Mouse (Mus musculus): ENCODE results near the gene Lsm14a. TPM values are rescaled to one million over a fixed set of nuclear protein-coding genes. Genes with fewer than 3 reads are reported as not detected.

Lsm14a gene
- total and polyA plus RNA-seq, 3 experiments, result 53.7 to 193 (median 90.0) TPM

DNA sequence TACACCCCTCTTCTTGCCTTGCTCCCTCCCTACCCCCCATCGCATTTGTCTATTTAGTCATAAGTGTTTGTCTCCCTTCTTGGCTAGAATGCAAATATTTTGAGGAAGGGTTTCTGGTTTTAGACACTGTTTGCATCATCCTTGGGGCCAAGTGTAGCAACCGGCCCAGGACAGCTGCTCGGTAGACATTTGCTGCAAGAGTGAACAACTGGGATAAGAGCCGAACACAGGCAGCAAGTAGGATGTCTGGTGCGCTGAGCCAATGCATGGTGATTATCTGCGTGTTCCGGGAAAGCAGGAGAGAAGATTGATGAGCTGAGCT is 2.3 kb downstream of the Lsm14a start (continued):
- TF ChIP-seq ETS1 (conservative IDR thresholded peaks at IDR 0.05; ENCODE audit: low read depth, low read length) (peak; percentile 85), MXI1 (IDR thresholded peaks at IDR 0.05; ENCODE audit: low read depth, low read length) (no peak), ZNF384 (IDR thresholded peaks at IDR 0.05; ENCODE audit: low read depth, low read length) (no peak), NRF1 (IDR thresholded peaks at IDR 0.05; ENCODE audit: low read depth, low read length) (no peak), BHLHE40 (IDR thresholded peaks at IDR 0.05; ENCODE audit: low read depth, low read length) (peak; percentile 34; the same call in 1 of the 2 replicates), RAD21 (IDR thresholded peaks at IDR 0.05; ENCODE audit: low read depth, low read length) (no peak), TBP (conservative IDR thresholded peaks at IDR 0.05; ENCODE audit: low read depth, low read length) (peak; percentile 64)

DNA sequence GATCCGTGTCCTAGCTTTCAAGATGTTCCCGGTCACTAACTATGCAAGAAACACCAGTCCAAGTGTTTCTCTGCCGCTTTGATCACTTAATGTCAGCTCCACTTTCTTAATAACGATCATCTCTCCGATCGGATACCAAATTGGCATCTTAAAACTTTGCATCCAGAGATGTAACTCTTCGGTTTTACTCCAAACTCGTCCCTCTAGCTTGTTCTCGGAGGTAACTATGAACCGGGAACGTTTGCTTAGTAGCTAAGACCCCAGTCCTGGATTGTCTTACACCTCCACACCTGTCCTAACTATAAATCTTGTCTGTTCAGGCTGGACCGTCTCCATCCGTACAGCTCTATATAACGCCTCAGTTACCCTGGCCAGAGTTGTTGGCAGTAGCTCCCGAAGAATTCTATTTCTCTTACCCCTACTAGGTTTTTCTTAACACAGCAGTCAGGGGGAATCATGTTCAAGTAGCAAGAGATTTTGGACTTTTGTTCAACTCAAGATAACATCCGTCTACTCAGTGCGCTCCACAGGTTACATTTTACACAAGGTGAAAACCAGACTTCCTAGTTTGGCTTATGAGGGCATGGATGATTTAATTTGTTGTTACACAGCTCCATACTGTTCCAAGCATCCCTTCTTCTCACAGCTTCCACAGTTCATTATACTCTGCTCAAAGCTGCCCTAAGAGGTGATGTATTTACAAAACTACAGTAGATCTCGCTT is 2.8 kb downstream of the Lsm14a start:
- in situ Hi-C loops (cut with MboI; ENCODE audit: low pct_ligation_motif_present, low pct_unique_long_range_greater_than_20kb, low sequenced_read_pairs) (no loop called here), dilution Hi-C loops (cut with MboI; ENCODE audit: extremely low pct_ligation_motif_present, extremely low pct_unique_long_range_greater_than_20kb, low sequenced_read_pairs) (no loop called here)
- Histone ChIP-seq H3K4me1 (ENCODE audit: control insufficient read depth in 1 of 2, insufficient read depth in 2 of 2) (peaks cover 4 to 28% of the 10 kb centered on the region in 2 experiments; a peak in 3 of 4 replicates), H3K9me3 (replicated peaks; ENCODE audit: low read length) (no peaks in the 10 kb centered on the region), H3K36me3 (replicated peaks in 1 of 2; ENCODE audit: control insufficient read depth in 1 of 2, insufficient read depth in 1 of 2, low read length in 1 of 2) (peaks cover 0 to 11% of the 10 kb centered on the region in 2 experiments), H3K4me3 (replicated peaks in 1 of 3; ENCODE audit: low read depth in 2 of 3, low read length in 2 of 3, poor library complexity in 1 of 3) (peak overlapping the region; percentile 79 to 86 (median 85)), H3K9ac (ENCODE audit: insufficient read depth, low read depth) (peak overlapping the region; percentile 99), H3K27me3 (replicated peaks) (no peaks in the 10 kb centered on the region), H3K27ac (ENCODE audit: insufficient read depth, low read depth) (peak overlapping the region; percentile 93), H3K4me2 (ENCODE audit: insufficient read depth, low read depth, poor library complexity, severe bottlenecking) (peak overlapping the region; percentile 17), H3K79me2 (replicated peaks; ENCODE audit: control insufficient read depth, extremely low read depth, insufficient read depth, poor library complexity, severe bottlenecking) (peaks cover 37% of the 10 kb centered on the region)
- TF ChIP-seq MXI1 (IDR thresholded peaks at IDR 0.05; ENCODE audit: low read depth, low read length) (no peak), CHD2 (IDR thresholded peaks at IDR 0.05; ENCODE audit: low read length) (no peak), ZMIZ1 (IDR thresholded peaks at IDR 0.05; ENCODE audit: low read depth, low read length) (0 out of 2 replicates have a peak, but pooled peaks have one; percentile 56), KAT2A (IDR thresholded peaks at IDR 0.05; ENCODE audit: insufficient replicate concordance, low read length) (no peak), RCOR1 (conservative IDR thresholded peaks at IDR 0.05; ENCODE audit: low read depth, low read length) (no peak), E2F4 (IDR thresholded peaks at IDR 0.05; ENCODE audit: insufficient replicate concordance, low read depth, low read length) (no peak), POLR2AphosphoS2 (IDR thresholded peaks at IDR 0.05; ENCODE audit: low read depth, low read length) (0 out of 2 replicates have a peak, but pooled peaks have one; percentile 16), JUND (conservative IDR thresholded peaks at IDR 0.05; ENCODE audit: low read depth, low read length) (no peak), CHD1 (IDR thresholded peaks at IDR 0.05; ENCODE audit: low read depth, low read length) (peak; percentile 81), UBTF (IDR thresholded peaks at IDR 0.05; ENCODE audit: low read depth, low read length) (no peak), TCF12 (IDR thresholded peaks at IDR 0.05; ENCODE audit: low read depth, low read length) (no peak), PAX5 (IDR thresholded peaks at IDR 0.05; ENCODE audit: low read length) (no peak), MAZ (IDR thresholded peaks at IDR 0.05; ENCODE audit: low read depth, low read length) (no peak), IRF4 (IDR thresholded peaks at IDR 0.05; ENCODE audit: low read depth, low read length) (no peak), EP300 (IDR thresholded peaks at IDR 0.05; ENCODE audit: low read length) (no peak), SMC3 (IDR thresholded peaks at IDR 0.05; ENCODE audit: low read depth, low read length) (no peak), NELFE (IDR thresholded peaks at IDR 0.05; ENCODE audit: low read depth, low read length) (peak; percentile 39; the same call in 1 of the 2 replicates), ETS1 (conservative IDR thresholded peaks at IDR 0.05; ENCODE audit: low read depth, low read length) (no peak)
- no peak for DNase-seq (ENCODE audit: extremely low read depth)

All from CH12.LX (cell line).